Mouse (Mus musculus) liver, embryonic 15.5 days (tissue): ENCODE results near the gene Psmd3. TPM values are rescaled to one million over a fixed set of nuclear protein-coding genes. Genes with fewer than 3 reads are reported as not detected.
A peak's percentile ranks its signal among the peaks of the same experiment; 100 is the strongest.

Experiments
- ATAC-seq: fragments of 200-750 bp; cut with Nextera tagmentation; 2 replicates; pipeline ENCODE4 v1.8.0; 2017; ENCODE audit warnings: moderate number of reproducible peaks, mild to moderate bottlenecking, moderate library complexity; ENCODE audit not compliant: insufficient read depth
- H3K27ac ChIP-seq: fragments of 300-500 bp; sonication (generic); replicated peaks from 2 replicates; pipeline ENCODE4 v1.5.1; 2015; ENCODE audit warnings: mild to moderate bottlenecking, inconsistent platforms
- H3K27me3 ChIP-seq: fragments of 300-500 bp; sonication (generic); 2 replicates; pipeline ENCODE4 v1.6.1; 2015; ENCODE audit warnings: mild to moderate bottlenecking, inconsistent platforms
- H3K36me3 ChIP-seq: fragments of 300-500 bp; sonication (generic); replicated peaks from 2 replicates; pipeline ENCODE4 v1.6.1; 2015; ENCODE audit warnings: moderate library complexity, mild to moderate bottlenecking, inconsistent platforms
- H3K4me1 ChIP-seq: fragments of 300-500 bp; sonication (generic); replicated peaks from 2 replicates; pipeline ENCODE4 v1.6.1; 2015; ENCODE audit warnings: inconsistent platforms
- H3K4me2 ChIP-seq: fragments of 300-500 bp; sonication (generic); 2 replicates; pipeline ENCODE4 v1.6.1; 2015; ENCODE audit warnings: moderate library complexity, mild to moderate bottlenecking, inconsistent platforms
- H3K4me3 ChIP-seq: fragments of 300-500 bp; sonication (generic); replicated peaks from 2 replicates; pipeline ENCODE4 v1.5.1; 2015; ENCODE audit warnings: mild to moderate bottlenecking, inconsistent platforms
- H3K9ac ChIP-seq: fragments of 300-500 bp; sonication (generic); 2 replicates; pipeline ENCODE4 v1.6.1; 2015; ENCODE audit warnings: moderate library complexity, mild to moderate bottlenecking, inconsistent platforms
- H3K9me3 ChIP-seq: fragments of 300-500 bp; sonication (generic); replicated peaks from 2 replicates; pipeline ENCODE4 v1.6.1; 2016; ENCODE audit warnings: inconsistent platforms
- WGBS: fragments of 180-500 bp; shearing (Covaris S2); methylation state at CpG from one replicate; pipeline ENCODE4 v1.1.7; 2015; ENCODE audit warnings: mixed read lengths; ENCODE audit not compliant: insufficient replicate concordance; 5-methylcytosine and 5-hydroxymethylcytosine counted together
- polyA plus RNA-seq: library from polyadenylated mRNA; unstranded; fragments of >200 nt; fragmentation: Nextera tagmentation; extraction: Ambion mirVana; gene quantifications from 2 replicates; pipeline ENCODE4 v1.2.1, GENCODE M21; 2015

Gene Psmd3
- polyA plus RNA-seq, 1 experiment from 2014 or later = 102 TPM

- H3K4me1 ChIP-seq = peaks cover 60% of the 10 kb centered on the region
- H3K27ac ChIP-seq = peak overlapping the region; percentile 38; the same call in 1 of the 2 replicates
- no peak for ATAC-seq
- 35% methylated on average over 9 of the region's 9 CpGs for WGBS
- H3K4me2 ChIP-seq = peak overlapping the region; percentile 44
- no peak overlapping the region for H3K4me3 ChIP-seq
- H3K27me3 ChIP-seq = no peaks in the 10 kb centered on the region
- peaks cover 5% of the 10 kb centered on the region; the same call in 1 of the 2 replicates for H3K9me3 ChIP-seq
- no peaks in the 10 kb centered on the region for H3K36me3 ChIP-seq
- peak overlapping the region; percentile 15; the same call in 1 of the 2 replicates for H3K9ac ChIP-seq
Observed at GRCm38 (mm10) chr11:98738925-98739324, 56.6 kb downstream of the Psmd3 start.

GRCm38 (mm10) chr11:98740026-98740392 lies 57.7 kb downstream of the Psmd3 start:
- ATAC-seq = 0 out of 2 replicates have a peak, but pooled peaks have one; percentile 13
- H3K36me3 ChIP-seq = no peaks in the 10 kb centered on the region
- no peaks in the 10 kb centered on the region for H3K9me3 ChIP-seq
- H3K4me2 ChIP-seq = peak overlapping the region; percentile 99
- peak overlapping the region; percentile 91 for H3K27ac ChIP-seq
- H3K4me3 ChIP-seq = peak overlapping the region; percentile 88
- H3K27me3 ChIP-seq = no peaks in the 10 kb centered on the region
- H3K9ac ChIP-seq = peak overlapping the region; percentile 88
- H3K4me1 ChIP-seq = peaks cover 71% of the 10 kb centered on the region
- WGBS = 18% methylated on average over 8 of the region's 8 CpGs

GRCm38 (mm10) chr11:98740393-98741050 lies 58.2 kb downstream of the Psmd3 start, which contains the start of gene Thra:
Gene Thra (plus strand): TSS chr11:98740638.
- H3K9me3 ChIP-seq = no peaks in the 10 kb centered on the region
- WGBS = under 1% methylated on average over 22 of the region's 22 CpGs
- peaks cover 76% of the 10 kb centered on the region for H3K4me1 ChIP-seq
- H3K27me3 ChIP-seq = no peaks in the 10 kb centered on the region
- peak within 1 kb of the TSS; percentile 88 for H3K9ac ChIP-seq
- peak within 1 kb of the TSS; percentile 91 for H3K27ac ChIP-seq
- ATAC-seq = peak; percentile 79
- H3K4me2 ChIP-seq = peak within 1 kb of the TSS; percentile 99
- H3K36me3 ChIP-seq = 0 out of 2 replicates have a peak, but pooled peaks cover 2% of the 10 kb centered on the region
- H3K4me3 ChIP-seq = peak within 1 kb of the TSS; percentile 88

- Histone ChIP-seq H3K4me1 (peaks cover 82% of the 10 kb centered on the region), H3K36me3 (0 out of 2 replicates have a peak, but pooled peaks cover 2% of the 10 kb centered on the region), H3K27me3 (no peaks in the 10 kb centered on the region), H3K9me3 (no peaks in the 10 kb centered on the region), H3K4me3 (peak overlapping the region; percentile 88), H3K9ac (peak overlapping the region; percentile 88), H3K27ac (peak overlapping the region; percentile 91), H3K4me2 (peak overlapping the region; percentile 99)
- peak; percentile 5; the same call in 1 of the 2 replicates for ATAC-seq
- WGBS = under 1% methylated on average over 17 of the region's 17 CpGs
Observed at GRCm38 (mm10) chr11:98741051-98741620, 58.8 kb downstream of the Psmd3 start.

- 0 out of 2 replicates have a peak, but pooled peaks cover 2% of the 10 kb centered on the region for H3K36me3 ChIP-seq
- H3K4me1 ChIP-seq = peaks cover 89% of the 10 kb centered on the region
- H3K9ac ChIP-seq = peak overlapping the region; percentile 88
- peak overlapping the region; percentile 91 for H3K27ac ChIP-seq
- H3K4me2 ChIP-seq = peak overlapping the region; percentile 99
- under 1% methylated on average over 66 of the region's 86 CpGs for WGBS
- no peaks in the 10 kb centered on the region for H3K27me3 ChIP-seq
- ATAC-seq = peak; percentile 73
- peak overlapping the region; percentile 88 for H3K4me3 ChIP-seq
- H3K9me3 ChIP-seq = no peaks in the 10 kb centered on the region
Observed at GRCm38 (mm10) chr11:98741622-98742396, 59.5 kb downstream of the Psmd3 start.

GRCm38 (mm10) chr11:98742397-98743291 lies 60.3 kb downstream of the Psmd3 start:
- peak overlapping the region; percentile 99 for H3K4me2 ChIP-seq
- peak overlapping the region; percentile 88 for H3K9ac ChIP-seq
- H3K4me1 ChIP-seq = peaks cover 97% of the 10 kb centered on the region
- H3K36me3 ChIP-seq = 0 out of 2 replicates have a peak, but pooled peaks cover 2% of the 10 kb centered on the region
- no peak for ATAC-seq
- peak overlapping the region; percentile 88 for H3K4me3 ChIP-seq
- peak overlapping the region; percentile 91 for H3K27ac ChIP-seq
- no peaks in the 10 kb centered on the region for H3K9me3 ChIP-seq
- WGBS = 1% methylated on average over 21 of the region's 21 CpGs
- H3K27me3 ChIP-seq = no peaks in the 10 kb centered on the region

- Histone ChIP-seq H3K27me3 (no peaks in the 10 kb centered on the region), H3K4me3 (peak overlapping the region; percentile 88; the same call in 1 of the 2 replicates), H3K9me3 (no peaks in the 10 kb centered on the region), H3K9ac (peak overlapping the region; percentile 88; the same call in 1 of the 2 replicates), H3K27ac (peak overlapping the region; percentile 91), H3K36me3 (0 out of 2 replicates have a peak, but pooled peaks cover 2% of the 10 kb centered on the region), H3K4me2 (peak overlapping the region; percentile 99), H3K4me1 (peaks cover 97% of the 10 kb centered on the region)
- WGBS = 21% methylated on average over 9 of the region's 9 CpGs
- no peak for ATAC-seq
Observed at GRCm38 (mm10) chr11:98743655-98744345, 61.4 kb downstream of the Psmd3 start.

GRCm38 (mm10) chr11:98744456-98745019 lies 62.2 kb downstream of the Psmd3 start:
- Histone ChIP-seq H3K4me3 (no peak overlapping the region), H3K27ac (peak overlapping the region; percentile 91), H3K4me2 (peak overlapping the region; percentile 99), H3K36me3 (0 out of 2 replicates have a peak, but pooled peaks cover 2% of the 10 kb centered on the region), H3K9ac (peak overlapping the region; percentile 88; the same call in 1 of the 2 replicates), H3K9me3 (no peaks in the 10 kb centered on the region), H3K27me3 (no peaks in the 10 kb centered on the region), H3K4me1 (peaks cover 97% of the 10 kb centered on the region)
- no peak for ATAC-seq
- WGBS = 71% methylated on average over 7 of the region's 7 CpGs
